Mouse (Mus musculus): ENCODE measurements around the gene Banf1.

DNA sequence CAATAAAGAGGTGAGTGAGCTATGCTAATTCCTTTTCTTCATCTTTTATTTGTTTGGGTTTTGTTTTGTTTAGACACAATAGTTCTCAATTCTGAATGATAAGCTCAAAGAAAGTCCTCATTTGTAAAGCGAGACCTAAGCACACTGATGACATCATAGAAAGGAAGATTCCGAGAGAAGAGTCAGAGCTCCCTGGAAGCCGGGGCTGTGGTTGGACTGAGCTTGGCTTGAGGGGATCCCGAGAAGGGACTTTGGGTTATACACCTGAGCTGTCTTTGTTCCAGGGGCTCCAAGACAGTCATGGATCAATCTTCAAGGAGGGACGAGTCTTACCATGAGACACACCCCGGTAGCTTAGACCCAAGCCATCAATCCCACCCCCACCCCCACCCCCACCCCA, 31.5 kb downstream of the Banf1 start, which contains the start of gene Catsper1:
- TF ChIP-seq CTCF (IDR thresholded peaks at IDR 0.05; ENCODE audit: low read depth): no peak
- TF ChIP-seq EP300 (IDR thresholded peaks at IDR 0.05; ENCODE audit: low read depth): no peak
